Mouse (Mus musculus) heart, embryonic 14.5 days (tissue): Measurements from ENCODE around the gene Gm42791. TPM values are rescaled to one million over a fixed set of nuclear protein-coding genes. Genes with fewer than 3 reads are reported as not detected.

Source experiments
- ATAC-seq: fragments of 200-750 bp; cut with Nextera tagmentation; 2 replicates; pipeline ENCODE4 v1.8.0; 2017; ENCODE audit warnings: low read depth, moderate TSS enrichment; ENCODE audit not compliant: insufficient number of reproducible peaks, insufficient read depth, low FRiP score
- H3K27ac ChIP-seq, 2 experiments: fragments of 200-500 bp in 1 of 2; fragments of 300-500 bp in 1 of 2; sonication (generic) in 1 of 2; replicated peaks in 1 of 2; 2 replicates each; pipeline ENCODE4 v1.5.1; 2012 to 2014; ENCODE audit warnings: low read depth in 2 of 2, low read length in 2 of 2, control low read depth in 1 of 2, mild to moderate bottlenecking in 1 of 2, mixed read lengths in 1 of 2; ENCODE audit not compliant: control insufficient read depth in 1 of 2, insufficient read depth in 1 of 2
- H3K27me3 ChIP-seq: fragments of 300-500 bp; sonication (generic); 2 replicates; pipeline ENCODE4 v1.6.1; 2014; ENCODE audit warnings: mild to moderate bottlenecking, low read length, control low read depth; ENCODE audit not compliant: control insufficient read depth, insufficient read depth
- H3K36me3 ChIP-seq: fragments of 300-500 bp; sonication (generic); 2 replicates; pipeline ENCODE4 v1.6.1; 2014; ENCODE audit warnings: mild to moderate bottlenecking, control low read depth, low read length, mixed read lengths; ENCODE audit not compliant: control insufficient read depth, insufficient read depth
- H3K4me1 ChIP-seq, 2 experiments: fragments of 200-500 bp in 1 of 2; fragments of 300-500 bp in 1 of 2; sonication (generic) in 1 of 2; 2 replicates each; pipeline ENCODE4 v1.6.1; 2012 to 2014; ENCODE audit warnings: low read length in 2 of 2, control low read depth in 1 of 2, mixed read lengths in 1 of 2; ENCODE audit not compliant: control insufficient read depth in 2 of 2, insufficient read depth in 2 of 2
- H3K4me2 ChIP-seq: fragments of 300-500 bp; sonication (generic); 2 replicates; pipeline ENCODE4 v1.6.1; 2014; ENCODE audit warnings: mild to moderate bottlenecking, low read length
- H3K4me3 ChIP-seq, 2 experiments: fragments of 200-500 bp in 1 of 2; fragments of 300-500 bp in 1 of 2; sonication (generic) in 1 of 2; 2 replicates each; pipeline ENCODE4 v1.5.1; 2012 to 2014; ENCODE audit warnings: low read length in 2 of 2, mild to moderate bottlenecking in 2 of 2, control low read depth in 1 of 2, low read depth in 1 of 2, moderate library complexity in 1 of 2; ENCODE audit not compliant: control insufficient read depth in 1 of 2, insufficient read depth in 1 of 2
- H3K9ac ChIP-seq: fragments of 300-500 bp; sonication (generic); 2 replicates; pipeline ENCODE4 v1.6.1; 2014; ENCODE audit warnings: mild to moderate bottlenecking, low read length
- H3K9me3 ChIP-seq: fragments of 300-500 bp; sonication (generic); 2 replicates; pipeline ENCODE4 v1.6.1; 2016; ENCODE audit warnings: low read length, control low read depth; ENCODE audit not compliant: control insufficient read depth
- WGBS: fragments of 180-500 bp; shearing (Covaris S2); extraction: QIAGEN DNeasy Blood & Tissue Kit; methylation state at CpG from one replicate; pipeline ENCODE4 v1.1.7; 2014; 5-methylcytosine and 5-hydroxymethylcytosine counted together
- polyA plus RNA-seq: library from polyadenylated mRNA; unstranded; fragments of >200 nt; fragmentation: Nextera tagmentation; extraction: Ambion mirVana; gene quantifications from 2 replicates; pipeline ENCODE4 v1.2.1, GENCODE M21; 2014

The Gm42791 gene
- polyA plus RNA-seq, 1 experiment from 2014 or later = not detected

DNA sequence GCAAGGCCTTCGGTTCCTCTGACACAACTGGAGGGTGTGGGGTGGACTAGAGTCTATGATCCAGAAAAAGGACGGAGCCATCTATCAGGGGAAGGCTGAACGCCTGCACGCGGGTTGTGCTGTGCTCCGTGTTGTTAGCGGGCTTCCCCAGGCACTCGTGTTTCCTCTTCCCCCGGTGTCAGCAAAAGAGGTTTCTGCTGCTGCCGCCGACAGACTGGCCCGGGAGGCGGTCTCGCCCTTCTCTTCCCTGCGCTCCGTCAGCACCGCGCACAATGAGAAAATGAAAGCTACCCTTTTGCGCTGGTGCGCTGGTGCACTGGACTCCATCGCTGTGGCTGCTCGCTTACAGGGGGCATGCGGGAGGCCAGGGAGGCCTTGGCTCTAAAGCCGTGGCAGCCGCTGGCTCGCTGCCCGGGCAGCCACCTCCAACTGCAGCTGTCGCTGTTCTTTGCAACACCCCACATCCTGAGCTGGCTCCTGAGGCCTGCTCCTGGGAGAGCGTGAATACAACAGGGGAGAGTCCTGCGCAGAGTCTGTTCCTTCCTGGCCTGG, 36.3 kb upstream of the Gm42791 start:
- Histone ChIP-seq H3K9me3 (peaks cover under 1% of the 10 kb centered on the region; the same call in 1 of the 2 replicates), H3K4me3 (peak overlapping the region; percentile 47 to 51), H3K4me1 (peaks cover 9 to 13% of the 10 kb centered on the region in 2 experiments), H3K27ac (peak overlapping the region; percentile 88 to 97), H3K9ac (peak overlapping the region; percentile 75), H3K36me3 (no peaks in the 10 kb centered on the region), H3K27me3 (no peaks in the 10 kb centered on the region), H3K4me2 (peak overlapping the region; percentile 68)
- 1% methylated on average over 30 of the region's 30 CpGs for WGBS
- peak; percentile 84 for ATAC-seq

DNA sequence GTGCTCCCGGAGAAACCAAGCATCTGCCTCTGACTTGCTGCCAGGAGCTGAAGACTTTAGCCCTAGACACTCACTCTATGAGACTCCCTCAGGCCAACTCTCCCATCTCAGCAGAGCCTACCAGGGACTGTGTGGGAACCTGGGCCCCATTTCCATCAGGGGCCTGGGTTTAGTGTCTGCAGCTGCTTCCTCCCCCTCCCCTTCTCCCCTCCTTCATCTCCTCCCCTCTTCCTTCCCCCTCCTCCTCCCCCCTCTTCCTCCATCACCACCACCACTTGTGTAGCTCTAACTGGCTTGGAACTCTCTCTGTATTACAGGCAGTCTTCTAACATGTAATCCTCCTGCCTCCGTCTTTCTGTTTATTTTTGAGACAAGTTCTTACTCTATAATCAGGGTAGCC, 35.2 kb upstream of the Gm42791 start:
- Histone ChIP-seq H3K36me3 (no peaks in the 10 kb centered on the region), H3K9ac (no peak overlapping the region), H3K4me3 (no peak overlapping the region), H3K27ac (peak overlapping the region; percentile 8 to 53), H3K27me3 (no peaks in the 10 kb centered on the region), H3K4me1 (peaks cover 9 to 13% of the 10 kb centered on the region in 2 experiments), H3K4me2 (no peak overlapping the region), H3K9me3 (no peaks in the 10 kb centered on the region)
- WGBS = 60% methylated on average over 2 of the region's 2 CpGs
- ATAC-seq = no peak

DNA sequence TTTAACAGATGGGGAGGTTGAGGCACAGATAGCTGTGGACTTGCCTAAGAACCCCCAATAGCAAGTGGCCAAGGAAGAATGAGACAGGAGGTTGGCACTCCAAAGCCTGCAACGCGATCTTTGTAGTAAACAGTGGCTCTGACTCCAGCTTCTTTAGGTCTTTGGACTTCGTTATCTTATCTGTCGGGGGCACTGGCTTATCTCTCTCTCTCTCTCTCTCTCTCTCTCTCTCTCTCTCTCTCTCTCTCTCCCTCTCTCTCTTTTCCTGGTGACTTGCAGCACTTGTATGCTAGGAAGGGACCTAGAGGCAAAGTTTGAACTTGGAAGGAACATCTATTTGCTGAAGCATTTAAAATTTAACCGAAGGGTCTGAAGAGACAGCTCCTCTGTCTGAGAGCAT, 33.4 kb upstream of the Gm42791 start:
- Histone ChIP-seq H3K36me3 (no peaks in the 10 kb centered on the region), H3K9ac (no peak overlapping the region), H3K4me3 (no peak overlapping the region), H3K27ac (no peak overlapping the region), H3K4me2 (no peak overlapping the region), H3K9me3 (no peaks in the 10 kb centered on the region), H3K27me3 (no peaks in the 10 kb centered on the region), H3K4me1 (peaks cover 9 to 13% of the 10 kb centered on the region in 2 experiments)
- ATAC-seq = no peak
- WGBS = 20% methylated on average over 5 of the region's 5 CpGs

DNA sequence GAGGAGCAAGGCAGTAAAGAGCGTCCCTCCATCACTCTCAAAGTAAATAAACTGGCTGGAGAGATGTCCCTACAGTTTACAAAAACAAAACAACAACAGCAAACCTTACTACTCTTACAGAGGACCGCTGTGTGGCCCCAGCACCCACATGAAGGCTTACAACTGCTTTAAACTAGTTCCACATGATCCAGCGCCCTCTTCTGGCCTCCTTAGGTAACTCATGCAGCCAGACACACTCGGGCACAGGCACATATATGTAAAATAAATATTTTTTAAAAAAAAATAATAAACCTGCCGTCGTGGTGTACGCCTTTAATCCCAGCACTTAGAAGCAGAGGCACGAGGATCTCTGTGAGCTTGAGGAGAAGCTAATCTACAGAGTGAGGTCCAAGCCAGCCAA, 32.4 kb upstream of the Gm42791 start:
- no peak for ATAC-seq
- Histone ChIP-seq H3K27me3 (no peaks in the 10 kb centered on the region), H3K4me1 (peaks cover 9 to 13% of the 10 kb centered on the region in 2 experiments), H3K4me3 (no peak overlapping the region), H3K9ac (no peak overlapping the region), H3K27ac (no peak overlapping the region), H3K9me3 (no peaks in the 10 kb centered on the region), H3K4me2 (no peak overlapping the region), H3K36me3 (no peaks in the 10 kb centered on the region)
- 77% methylated on average over 8 of the region's 8 CpGs for WGBS

DNA sequence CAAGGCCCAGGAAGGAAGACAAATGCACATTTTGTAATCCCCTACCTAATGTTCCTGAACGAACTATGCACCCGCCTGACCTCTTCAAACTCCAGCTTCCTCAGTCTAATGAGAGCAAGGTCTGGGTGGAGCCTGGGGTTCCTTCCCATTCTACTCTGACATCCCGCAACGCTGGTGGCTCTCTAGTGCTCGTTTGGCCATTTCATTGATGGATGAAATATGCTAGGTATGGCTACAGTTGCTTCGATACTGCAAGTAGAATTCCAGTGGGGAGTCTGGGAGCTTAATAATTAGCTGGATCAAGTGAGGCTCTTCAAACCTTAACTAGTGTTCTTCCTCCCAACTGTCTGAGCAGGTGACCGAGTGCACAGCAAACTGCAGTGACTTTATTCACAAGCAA, 26.2 kb upstream of the Gm42791 start:
- no peaks in the 10 kb centered on the region for H3K27me3 ChIP-seq
- WGBS = 59% methylated on average over 7 of the region's 7 CpGs
- ATAC-seq = no peak
- peak overlapping the region; percentile 52; the same call in 1 of the 2 replicates for H3K4me2 ChIP-seq
- H3K27ac ChIP-seq = no peak overlapping the region
- no peak overlapping the region for H3K4me3 ChIP-seq
- no peak overlapping the region for H3K9ac ChIP-seq
- H3K36me3 ChIP-seq = no peaks in the 10 kb centered on the region
- H3K4me1 ChIP-seq = peaks cover 2 to 4% of the 10 kb centered on the region in 2 experiments; a peak in 3 of 4 replicates
- H3K9me3 ChIP-seq = no peaks in the 10 kb centered on the region

DNA sequence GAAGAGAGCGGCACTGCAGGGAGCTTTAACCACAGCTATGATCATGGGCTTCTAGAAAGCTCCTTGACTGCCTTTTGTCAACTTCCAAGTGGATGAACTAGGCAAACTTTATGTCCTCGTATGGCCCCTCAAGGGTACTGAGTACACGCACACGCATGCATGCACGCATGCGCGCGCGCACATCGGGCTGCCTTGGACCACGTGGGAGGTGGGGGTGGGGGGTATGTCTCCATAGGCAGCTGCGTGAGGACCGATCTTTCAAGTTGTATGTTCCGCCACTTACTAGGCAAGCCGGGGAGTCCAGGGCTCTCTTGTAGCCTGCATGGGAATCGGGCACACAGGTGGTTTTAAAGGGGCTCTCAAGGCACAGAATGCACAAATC, 25.7 kb upstream of the Gm42791 start:
- Histone ChIP-seq H3K27me3 (no peaks in the 10 kb centered on the region), H3K4me1 (peaks cover 2 to 7% of the 10 kb centered on the region in 2 experiments; a peak in 3 of 4 replicates), H3K27ac (no peak overlapping the region), H3K9ac (peak overlapping the region; percentile 25; the same call in 1 of the 2 replicates), H3K4me2 (peak overlapping the region; percentile 52), H3K4me3 (peak overlapping the region; percentile 10 to 14; a peak in 1 of 4 replicates), H3K36me3 (no peaks in the 10 kb centered on the region), H3K9me3 (no peaks in the 10 kb centered on the region)
- ATAC-seq = no peak
- 55% methylated on average over 16 of the region's 16 CpGs for WGBS

DNA sequence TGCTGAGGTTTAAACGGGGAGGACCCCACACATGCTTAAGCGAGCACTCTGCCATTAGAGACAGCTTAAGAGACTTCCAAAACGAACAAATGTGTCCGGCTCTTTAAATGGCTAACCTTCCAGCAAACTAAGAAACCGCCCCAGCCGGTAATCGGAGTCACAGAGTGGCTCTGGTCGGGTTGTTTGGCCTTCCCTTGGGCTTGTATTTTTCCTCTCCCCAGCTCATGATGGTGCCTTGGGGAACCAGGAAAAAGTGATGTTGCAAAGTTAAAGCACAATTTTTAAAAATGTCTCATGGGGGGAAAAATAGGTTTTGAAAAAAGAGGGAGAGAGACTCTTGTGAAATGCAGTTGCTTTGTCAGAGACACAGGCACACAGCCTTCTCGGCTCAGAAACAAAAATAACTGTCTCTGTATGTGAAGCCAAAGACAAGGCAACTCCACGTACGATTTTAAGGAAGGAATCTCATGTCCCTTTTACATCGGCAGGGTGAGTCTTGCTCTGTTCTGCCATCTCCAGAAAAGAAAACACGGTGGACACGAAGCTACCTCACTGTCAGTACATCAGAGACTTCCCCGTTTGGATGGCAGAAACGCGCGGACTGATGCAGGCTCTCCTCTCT, 25.2 kb upstream of the Gm42791 start:
- Histone ChIP-seq H3K9me3 (no peaks in the 10 kb centered on the region), H3K27ac (no peak overlapping the region), H3K4me2 (peak overlapping the region; percentile 52), H3K36me3 (no peaks in the 10 kb centered on the region), H3K4me1 (peaks cover 2 to 7% of the 10 kb centered on the region in 2 experiments; a peak in 3 of 4 replicates), H3K27me3 (no peaks in the 10 kb centered on the region), H3K4me3 (peak overlapping the region; percentile 10 to 14; a peak in 1 of 4 replicates), H3K9ac (peak overlapping the region; percentile 25; the same call in 1 of the 2 replicates)
- 42% methylated on average over 18 of the region's 18 CpGs for WGBS
- ATAC-seq = no peak
